Mouse (Mus musculus) right cerebral cortex, postnatal 25 days (tissue): ENCODE results near the gene Fthl17e.
"Not testable (repeated sequence)": the region's sequence is repeated elsewhere in the genome, so short reads cannot be mapped to it uniquely, and the experiment has no call there.

Experiments
- DNase-seq: peaks from one replicate; pipeline ENCODE4 v3.0.0; 2022

Fthl17e gene

DNA sequence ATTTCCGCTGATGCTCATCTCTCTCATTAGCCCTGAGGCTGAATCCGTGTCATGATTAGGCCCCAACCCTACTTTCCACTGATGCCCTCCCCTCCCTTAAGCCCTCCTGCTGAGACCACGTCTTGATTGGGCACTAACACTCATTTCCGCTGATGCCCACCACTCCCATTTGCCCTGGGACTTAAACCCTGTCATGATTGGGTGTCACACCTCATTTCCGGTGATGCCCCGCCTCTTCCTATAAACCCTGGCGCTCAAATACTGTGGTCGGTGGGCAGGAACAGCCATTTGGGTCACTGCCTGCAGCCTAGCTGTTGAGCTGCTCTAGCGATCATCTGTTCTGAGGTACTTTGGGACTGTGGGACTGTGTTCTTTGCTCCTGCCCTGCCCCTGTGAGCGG lies at the start of gene Fthl17e:
Gene Fthl17e (plus strand): TSS at position 301 of the 400 bp plus-strand sequence.
- DNase-seq = not testable (repeated sequence)

DNA sequence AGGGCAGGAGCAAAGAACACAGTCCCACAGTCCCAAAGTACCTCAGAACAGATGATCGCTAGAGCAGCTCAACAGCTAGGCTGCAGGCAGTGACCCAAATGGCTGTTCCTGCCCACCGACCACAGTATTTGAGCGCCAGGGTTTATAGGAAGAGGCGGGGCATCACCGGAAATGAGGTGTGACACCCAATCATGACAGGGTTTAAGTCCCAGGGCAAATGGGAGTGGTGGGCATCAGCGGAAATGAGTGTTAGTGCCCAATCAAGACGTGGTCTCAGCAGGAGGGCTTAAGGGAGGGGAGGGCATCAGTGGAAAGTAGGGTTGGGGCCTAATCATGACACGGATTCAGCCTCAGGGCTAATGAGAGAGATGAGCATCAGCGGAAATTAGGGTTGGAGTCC lies 46.6 kb upstream of the Fthl17e start, which contains the start of gene Fthl17d:
Gene Fthl17d (minus strand): TSS at position 101 of the 400 bp plus-strand sequence.
- DNase-seq = not testable (repeated sequence)

- no peak for DNase-seq
These were observed 17.2 kb upstream of the Fthl17e start for GRCm38 (mm10) chrX:9016079-9016478.

GRCm38 (mm10) chrX:9019481-9019880 lies 13.8 kb upstream of the Fthl17e start:
- no peak for DNase-seq

GRCm38 (mm10) chrX:9041611-9042010 lies 8.3 kb downstream of the Fthl17e start:
- not testable (repeated sequence) for DNase-seq

GRCm38 (mm10) chrX:9060952-9061351 lies 27.7 kb downstream of the Fthl17e start:
- peak; percentile 66 for DNase-seq

DNA sequence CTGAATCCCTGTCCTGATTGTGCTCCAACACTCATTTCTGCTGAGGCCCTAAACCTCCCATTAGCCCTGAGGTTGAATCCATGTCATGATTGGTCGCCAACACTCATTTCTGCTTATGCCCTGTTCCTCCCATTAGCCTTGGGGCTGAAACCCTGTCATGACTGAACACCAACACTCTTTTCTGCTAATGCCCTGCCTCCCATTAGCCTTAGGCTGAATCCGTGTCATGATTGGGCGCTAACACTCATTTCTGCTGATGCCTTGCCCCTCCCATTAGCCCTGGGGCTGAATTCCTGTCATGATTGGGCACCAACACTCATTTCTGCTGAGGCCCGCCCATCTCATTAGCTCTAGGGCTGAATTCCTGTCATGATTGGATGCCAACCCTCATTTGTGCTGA lies 28.8 kb downstream of the Fthl17e start:
- no peak for DNase-seq

- not testable (repeated sequence) for DNase-seq
These were observed 29.4 kb downstream of the Fthl17e start, which contains the start of gene Fthl17f for GRCm38 (mm10) chrX:9062715-9063114. Fthl17f (plus strand) TSS chrX:9063015.

DNA sequence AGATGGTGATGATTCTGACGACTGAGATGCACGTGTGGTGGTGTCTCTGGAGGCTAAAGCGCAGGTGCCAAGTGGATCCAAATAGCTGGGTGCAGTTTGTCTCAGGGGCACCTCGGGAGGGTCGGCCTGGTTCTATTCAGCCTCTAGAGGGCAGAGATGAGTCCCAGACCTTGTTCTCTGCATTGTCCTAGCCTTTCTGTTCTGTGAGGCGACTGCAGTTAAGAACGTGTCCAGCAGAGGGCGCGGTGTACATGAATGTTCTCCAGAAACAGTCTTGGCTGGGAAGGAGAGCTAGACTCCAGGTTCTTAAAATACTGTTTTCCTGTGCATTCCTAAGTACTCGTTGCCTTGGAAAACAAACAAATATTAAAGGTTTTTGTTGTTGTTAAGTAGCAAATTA lies 44.4 kb downstream of the Fthl17e start:
- DNase-seq = peak; percentile 74
